Mouse (Mus musculus) CD4-positive, CD25-positive, alpha-beta regulatory T cell, adult 2 months (primary cell): ENCODE results near the gene Tanc1.
"Not testable (repeated sequence)": the region's sequence is repeated elsewhere in the genome, so short reads cannot be mapped to it uniquely, and the experiment has no call there.

Experiments
- DNase-seq: peaks from one replicate; pipeline ENCODE4 v3.0.0-alpha.2; 2012; ENCODE audit warnings: low read depth, low spot score

Gene Tanc1

DNA sequence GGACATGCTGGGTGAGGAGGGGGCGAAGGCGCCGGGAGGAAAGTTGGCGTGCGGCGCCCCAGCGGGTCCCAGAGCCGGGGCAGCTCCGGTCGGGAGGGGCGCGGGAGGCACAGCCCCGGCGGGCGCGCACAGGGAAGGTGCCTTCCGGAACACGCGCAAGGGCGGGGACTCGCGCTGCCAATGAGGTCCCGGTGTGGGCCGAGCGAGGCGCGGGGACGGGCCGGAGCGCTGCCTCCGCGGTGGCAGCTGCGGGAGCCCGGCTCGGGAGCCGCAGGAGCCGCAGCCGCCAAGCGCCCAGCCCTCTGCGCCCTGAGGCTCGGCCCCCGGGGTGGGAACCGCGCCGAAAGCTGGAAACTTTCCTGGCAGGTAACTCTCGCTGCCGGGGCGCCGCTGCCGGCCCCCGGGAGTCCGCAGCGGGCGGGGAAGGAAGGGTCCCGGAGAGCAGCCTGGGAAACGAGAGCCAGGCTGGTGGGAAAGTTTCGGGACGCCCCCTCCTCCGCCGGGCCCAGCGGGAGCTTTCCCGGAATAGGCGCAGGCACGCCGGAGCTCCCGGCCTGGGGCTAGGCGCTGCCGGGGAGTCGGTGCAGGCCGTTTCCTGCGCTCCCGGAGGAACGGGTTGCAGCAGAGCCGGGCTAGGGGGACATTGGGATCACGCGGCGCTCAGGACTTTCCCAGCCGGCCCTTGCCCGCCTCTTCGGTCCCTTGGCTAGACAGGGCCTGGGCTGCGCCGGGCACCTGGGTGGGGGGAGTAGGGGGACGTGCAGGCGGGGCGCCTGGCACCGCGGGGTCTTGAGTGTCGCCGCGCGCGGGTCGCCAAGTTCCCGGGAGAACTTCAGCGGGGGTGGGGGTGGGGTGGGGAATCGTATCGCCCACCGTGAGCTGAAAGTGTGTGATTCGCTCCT lies at the start of gene Tanc1:
Gene Tanc1 (plus strand): TSS at position 212 of the 902 bp plus-strand sequence.
- peak; percentile 84 for DNase-seq

DNA sequence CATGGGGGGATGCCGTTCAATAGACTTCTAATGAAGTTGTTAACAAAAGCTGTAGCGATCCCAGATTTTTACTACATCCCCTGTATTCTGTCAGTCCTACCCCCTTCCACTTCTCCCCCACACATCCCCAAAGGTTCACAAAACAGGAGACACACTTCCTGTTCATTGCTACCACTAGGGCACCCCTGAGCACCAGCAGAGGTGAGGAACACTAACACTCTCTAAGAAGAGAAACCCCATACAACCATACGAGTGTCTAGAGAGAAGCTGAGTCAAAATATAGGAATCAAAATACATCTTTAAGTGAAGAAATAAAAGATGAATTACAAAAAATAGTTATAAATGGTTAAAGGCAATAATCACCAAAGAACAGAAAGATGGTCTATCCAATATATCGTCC lies 49.6 kb upstream of the Tanc1 start:
- no peak for DNase-seq

DNA sequence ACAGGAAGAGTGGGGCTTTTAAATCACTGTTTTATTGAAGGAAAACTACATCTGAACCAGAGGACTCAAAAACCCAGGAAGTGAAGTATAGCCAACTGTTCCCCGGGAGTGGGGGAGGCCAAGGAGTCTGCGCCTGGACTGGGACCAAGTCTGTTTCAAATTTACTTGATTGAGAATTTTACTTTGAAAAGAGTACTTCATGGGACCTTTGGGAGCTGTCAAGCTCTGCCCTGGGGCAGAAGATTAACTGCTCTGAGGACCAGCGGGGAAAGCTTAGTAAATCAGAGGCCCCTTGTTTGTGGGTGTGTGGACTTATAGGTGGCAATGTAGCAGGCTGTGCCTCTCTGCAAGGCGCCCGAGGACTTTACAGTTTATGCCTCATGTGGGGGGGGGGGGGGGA lies 49.1 kb upstream of the Tanc1 start:
- DNase-seq = no peak

DNA sequence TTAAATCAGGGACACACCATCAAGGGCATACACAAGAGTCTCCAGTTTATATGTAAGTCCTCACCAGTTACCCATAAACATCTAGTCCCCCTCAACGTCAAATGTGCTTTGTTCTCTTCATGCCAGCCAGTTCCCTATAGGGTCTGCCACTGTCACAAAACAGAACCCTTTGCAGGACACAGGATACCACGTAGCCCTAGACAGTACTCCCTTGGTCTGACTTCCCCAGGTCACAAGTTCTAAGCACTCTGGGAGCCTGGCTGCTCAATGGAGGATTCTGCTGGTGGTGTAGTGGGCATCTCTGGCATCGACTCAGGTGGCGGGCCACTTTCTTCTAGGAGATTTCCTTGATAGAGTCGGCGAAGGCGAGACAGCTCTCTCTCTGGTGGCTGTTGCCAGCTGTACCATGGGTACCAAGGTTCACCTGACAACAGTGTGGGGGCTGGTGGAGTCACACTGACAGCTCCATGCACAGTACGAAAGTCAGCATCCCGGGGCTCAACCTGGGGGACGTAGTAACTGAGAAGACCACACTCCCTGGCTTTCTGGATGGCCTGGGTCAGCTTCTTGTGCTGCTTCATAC lies 47.7 kb upstream of the Tanc1 start:
- not testable (repeated sequence) for DNase-seq

DNA sequence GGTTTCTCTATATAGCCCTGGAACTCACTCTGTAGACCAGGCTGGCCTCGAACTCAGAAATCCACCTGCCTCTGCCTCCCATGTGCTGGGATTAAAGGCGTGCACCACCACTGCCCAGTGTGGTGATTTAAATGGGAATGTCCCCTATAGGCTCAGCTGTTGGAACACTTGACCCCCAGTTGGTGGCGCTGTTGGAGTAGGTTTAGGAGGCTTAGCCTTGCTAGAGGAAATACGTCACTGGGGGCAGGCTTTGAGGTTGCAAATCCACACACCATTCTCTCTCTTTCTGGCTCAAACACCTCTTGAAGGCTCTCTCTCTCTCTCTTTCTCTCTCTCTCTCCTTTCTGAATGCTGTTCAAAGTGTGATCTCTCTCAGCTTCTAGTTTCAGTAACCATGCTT lies 46.9 kb upstream of the Tanc1 start:
- peak; percentile 8 for DNase-seq

DNA sequence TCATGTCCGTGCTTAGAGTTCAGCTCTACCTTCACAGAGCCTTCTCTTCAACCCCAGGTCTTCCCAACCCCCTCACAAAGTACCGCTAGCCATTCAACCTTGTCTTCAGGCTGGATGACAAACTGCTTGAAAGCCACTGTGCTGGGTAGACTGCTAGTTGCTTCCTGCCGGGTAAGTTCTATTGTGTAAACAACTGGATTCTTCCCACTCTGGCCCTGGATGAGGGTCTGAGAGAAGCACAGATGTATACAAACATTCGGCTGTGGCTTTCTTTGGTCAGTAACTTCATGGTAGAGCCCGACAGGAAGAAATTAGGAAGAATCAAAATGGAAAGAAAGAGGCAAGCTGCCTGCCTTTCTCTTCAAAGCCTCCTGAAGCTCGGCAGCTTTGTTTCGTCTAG lies 30.9 kb upstream of the Tanc1 start:
- DNase-seq = no peak

DNA sequence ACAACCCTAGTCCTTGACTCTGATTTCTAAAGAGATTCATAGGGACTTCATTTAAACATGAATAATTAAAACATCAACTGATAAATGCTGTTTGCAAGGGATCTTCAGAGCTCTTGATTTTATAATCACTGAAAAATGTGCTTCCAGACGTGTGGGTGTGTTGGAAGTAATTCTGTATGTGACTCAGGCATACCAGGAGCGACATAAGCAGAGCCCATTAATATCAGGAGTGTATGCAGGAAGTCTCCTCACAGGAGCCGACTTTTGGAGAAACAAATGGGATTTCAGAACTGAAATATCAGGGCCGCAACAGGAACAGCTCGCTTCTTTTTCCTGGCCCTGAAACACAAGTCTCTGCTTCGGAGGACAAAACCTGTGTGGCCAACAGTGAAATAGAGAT lies 27.9 kb upstream of the Tanc1 start:
- DNase-seq = no peak

DNA sequence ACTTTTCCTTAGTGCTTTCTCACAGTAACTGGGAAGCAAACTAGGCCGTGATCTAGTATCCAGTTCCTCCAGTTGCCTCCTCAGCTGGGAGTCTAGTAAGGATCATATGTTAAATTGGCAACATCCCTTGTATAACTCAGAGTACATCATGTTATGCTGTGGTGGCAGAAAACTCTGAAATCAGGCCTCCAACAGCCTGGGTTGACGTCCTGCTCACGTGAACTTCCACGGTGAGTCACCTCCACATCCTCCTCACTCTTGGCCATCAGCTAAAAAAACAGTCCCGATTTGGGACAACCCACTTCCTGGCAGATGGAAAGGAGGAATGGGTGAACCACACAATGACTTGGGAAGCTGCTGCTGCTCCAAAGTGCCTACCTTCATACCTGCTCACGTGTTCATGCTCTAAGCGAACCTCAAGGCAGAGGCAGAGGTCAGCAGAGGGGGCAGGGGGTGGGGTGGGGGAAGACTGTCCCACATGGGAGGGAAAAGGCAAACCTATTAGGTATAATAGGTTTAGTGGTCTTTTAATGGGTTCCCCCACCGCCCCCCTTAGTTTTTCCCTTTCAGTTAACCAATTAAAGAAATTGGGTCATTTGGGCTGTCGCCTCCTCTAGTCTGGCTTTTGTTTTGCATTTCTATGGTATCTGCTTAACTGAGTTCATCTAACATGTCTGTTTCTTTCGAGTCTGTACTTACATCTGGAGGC lies 24.3 kb upstream of the Tanc1 start:
- no peak for DNase-seq

DNA sequence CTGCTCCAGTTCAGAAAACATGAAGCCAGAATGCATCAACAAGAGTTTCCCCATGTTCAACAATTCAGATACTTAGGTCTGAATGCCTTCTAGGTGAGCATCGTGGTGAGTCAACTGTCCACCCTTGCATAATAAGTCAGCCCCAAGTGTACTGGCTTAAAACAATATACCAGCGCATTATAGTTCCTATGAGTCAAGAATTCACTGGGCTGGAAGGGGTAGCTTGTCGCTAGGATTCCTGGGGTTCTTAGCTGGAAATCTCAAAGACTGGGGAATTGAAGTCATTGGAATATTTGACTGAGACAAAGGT lies 23.8 kb upstream of the Tanc1 start:
- DNase-seq = no peak

DNA sequence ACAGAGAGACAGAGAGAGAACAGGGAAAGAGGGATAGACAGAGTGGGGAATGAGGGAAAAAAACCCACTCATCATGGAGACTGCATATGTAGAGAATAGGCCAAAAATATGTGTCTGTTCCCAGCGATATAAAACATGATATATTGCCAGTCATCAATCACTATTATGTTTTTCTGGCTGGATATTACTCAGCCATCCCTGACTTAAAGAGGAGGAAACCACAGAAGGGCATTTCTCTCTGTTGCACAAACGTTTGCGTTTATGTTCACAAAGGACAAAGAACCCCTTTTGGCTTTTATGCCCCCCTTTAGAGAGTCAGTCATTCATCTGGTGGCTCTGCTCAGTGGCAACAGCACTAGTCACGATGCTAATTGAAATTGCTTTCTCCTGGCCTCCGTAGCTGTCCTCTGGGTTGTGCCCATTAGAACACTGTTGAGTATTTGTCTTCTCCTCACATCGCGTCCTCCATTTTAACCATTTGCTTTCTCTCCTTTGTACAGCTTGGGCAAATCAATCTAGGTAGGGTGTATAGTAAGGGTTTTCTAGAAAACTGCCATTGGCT lies 18.4 kb upstream of the Tanc1 start:
- DNase-seq = no peak

DNA sequence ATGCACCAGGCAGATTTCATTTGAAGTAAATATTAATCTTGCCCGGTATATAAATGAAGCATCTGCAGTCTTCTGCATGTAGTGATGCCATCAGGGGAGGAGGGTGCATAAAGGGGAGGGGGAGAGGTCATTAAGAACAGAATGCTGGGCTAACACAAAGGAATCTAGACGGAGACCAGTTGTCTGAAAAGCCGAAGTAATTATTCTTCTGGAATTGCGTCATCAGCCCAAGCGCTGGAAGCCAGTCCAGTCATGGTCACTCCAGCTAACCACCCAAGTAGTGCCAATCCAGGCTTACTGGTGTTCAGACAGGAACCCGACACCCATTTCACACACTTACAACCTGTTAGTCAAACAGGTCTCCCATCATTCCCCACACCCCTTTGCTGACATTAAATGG lies 17.7 kb upstream of the Tanc1 start:
- no peak for DNase-seq

DNA sequence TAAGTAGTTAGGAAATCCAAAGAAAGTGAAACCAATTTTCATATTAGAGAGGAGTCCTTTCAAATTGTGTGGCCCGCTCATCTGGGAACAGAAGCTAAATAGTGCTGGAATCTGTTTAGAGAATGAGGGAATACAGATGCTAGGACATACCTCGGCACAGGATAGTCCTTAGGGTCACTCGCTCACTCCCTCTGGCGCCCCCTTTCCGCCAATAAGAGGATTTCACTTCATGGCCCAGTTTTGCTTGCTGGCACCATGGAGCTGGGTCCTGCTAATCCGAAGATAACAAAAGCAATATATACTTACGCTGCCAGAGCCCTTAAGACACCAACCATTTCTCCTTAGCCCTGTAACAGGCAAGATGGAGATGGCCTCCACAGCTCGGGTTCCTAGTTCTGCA lies 15.3 kb upstream of the Tanc1 start:
- DNase-seq = peak; percentile 26

DNA sequence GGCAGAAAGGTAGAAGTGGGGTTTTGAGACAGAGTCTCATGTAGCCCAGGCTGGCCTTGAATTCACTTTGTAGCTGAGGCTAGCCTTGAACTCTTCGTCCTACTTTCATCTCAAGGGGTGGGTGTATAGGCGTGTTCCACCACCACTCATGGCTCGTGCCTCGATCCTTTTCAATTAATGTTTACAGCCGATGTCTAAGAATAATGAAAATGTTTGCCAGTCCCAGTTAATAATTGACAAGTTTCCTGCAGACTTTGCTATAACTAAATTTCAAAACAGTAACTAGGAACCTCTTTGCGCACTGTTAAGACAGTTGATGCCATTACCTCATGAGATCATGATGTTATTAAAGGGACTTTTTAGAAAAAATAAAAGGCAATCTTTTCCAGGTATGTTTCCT lies 13.6 kb upstream of the Tanc1 start:
- no peak for DNase-seq

DNA sequence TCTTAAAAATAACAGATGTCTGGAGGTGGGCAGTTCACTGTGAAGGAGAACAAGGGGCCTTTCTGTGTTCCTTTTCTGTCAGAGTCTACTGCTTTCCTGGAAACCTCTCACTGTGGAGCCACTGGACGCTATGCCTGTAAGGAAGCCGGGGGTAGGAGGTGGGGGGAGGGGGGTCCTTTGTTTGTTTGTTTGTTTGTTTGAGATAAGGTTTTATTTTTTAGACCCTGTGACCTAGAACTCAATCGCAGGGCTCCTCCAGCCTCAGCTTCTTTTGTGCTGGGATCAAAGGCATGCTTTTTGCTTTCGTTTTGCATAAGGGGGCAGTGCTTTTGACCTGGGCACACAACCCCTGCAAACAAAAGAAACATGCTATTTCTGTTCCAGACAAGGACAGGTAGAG lies 12.9 kb upstream of the Tanc1 start:
- no peak for DNase-seq

DNA sequence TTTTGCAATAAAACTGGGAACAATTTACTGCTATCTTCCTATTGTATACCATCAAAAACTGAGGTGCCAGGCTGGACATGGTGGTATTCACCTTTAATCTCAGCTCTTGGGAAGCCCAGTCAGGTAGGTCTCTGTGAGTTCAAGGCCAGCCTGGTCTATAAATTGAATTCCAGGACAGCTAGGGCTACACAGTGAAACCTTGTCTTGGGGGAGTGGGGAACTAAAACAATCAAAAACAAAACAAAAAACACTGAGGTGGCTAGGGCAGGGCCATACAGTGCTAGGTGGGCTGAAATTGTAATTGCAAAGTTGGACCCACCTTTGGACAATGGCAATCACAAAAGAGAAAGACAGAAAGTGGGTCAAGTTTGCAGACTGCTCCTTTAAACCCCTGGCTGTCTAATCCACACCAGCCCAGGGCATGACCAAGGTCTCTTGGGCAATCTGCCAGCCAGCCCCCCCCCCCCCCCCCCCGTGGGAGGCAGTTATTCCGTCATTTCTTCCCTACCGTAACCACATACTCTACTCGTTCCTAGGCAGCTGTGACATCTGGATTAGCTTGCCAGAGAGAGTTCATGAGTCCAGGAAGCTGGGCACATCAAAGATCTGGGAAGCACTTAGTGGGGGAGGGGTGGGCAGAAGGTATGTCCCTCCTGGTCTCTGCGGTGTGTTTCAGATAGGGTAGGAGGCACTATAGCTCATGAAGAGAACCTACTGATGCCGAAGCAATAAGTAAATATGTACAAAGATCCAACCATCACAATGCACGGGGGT lies 12.3 kb upstream of the Tanc1 start:
- DNase-seq = no peak

DNA sequence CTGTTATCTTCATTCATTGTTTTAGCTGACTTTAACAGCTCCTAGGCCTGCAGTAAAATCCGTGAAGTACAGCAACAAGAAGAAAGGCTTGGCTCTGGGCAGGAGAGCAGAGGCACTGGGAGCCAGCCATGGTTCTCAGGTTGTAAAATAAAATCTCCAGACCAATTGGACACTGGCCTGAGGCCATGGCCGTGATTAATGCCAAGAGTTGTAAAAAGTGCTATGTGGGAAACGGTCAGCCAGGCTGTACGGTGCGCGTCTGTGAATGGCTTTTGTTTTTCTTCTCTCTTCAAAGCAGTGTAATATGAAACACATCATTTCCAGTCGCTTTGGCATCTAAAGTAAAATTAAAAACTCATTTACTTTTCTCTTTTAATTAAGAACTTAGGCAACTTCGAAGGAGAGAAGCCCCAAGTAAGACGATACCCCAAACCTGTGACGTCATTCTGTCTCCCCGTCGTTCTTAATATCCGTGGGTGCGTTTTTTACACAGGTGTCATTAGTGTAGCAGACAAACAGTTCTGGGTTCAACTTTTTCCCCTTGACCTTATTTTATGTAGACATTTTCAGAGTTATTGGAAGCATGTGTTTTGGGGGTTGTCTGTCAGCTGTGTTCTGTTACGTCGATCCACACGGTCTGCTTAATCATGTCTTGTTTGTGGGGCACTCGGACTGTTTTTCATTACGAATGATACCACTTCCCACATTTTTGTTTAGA lies 11.6 kb upstream of the Tanc1 start:
- DNase-seq = no peak

DNA sequence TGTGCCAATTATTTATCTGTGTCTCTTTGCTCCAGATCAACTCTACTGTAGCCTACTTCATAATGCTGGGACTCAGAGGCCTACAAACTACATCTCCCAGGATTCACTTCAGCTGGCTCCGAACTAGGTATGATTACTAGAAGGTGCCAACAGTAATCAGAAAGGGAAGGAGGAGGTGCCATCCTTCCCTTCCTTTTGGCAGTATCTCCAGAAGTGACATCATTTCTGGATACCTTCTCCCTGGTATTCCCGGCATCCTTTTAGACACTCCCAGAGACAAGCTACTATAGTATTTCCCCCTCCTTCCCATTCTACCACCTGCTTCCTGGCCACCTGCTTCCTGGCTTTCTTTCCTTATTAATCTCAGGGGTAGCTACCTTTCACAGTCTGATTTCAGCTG lies 10.9 kb upstream of the Tanc1 start:
- DNase-seq = no peak

DNA sequence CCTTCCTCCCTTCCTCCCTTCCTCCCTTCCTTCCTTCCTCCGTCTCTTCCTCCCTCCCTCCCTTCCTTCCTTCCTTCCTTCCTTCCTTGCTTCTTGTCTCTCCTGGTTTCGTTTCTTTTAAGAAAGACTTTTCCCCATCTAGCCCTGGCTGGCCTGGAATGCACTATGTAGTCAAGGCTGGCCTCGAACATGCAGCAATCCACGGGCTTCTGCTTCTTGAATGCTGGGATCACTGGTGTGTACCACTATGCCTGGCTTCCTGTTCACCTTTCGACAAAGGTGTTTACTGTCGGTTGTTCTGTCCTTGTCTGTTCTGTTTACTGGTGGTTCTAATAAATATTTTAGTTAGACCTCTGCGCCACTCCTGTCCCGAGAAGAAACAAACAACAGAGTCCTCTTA lies 10.4 kb upstream of the Tanc1 start:
- DNase-seq = no peak

DNA sequence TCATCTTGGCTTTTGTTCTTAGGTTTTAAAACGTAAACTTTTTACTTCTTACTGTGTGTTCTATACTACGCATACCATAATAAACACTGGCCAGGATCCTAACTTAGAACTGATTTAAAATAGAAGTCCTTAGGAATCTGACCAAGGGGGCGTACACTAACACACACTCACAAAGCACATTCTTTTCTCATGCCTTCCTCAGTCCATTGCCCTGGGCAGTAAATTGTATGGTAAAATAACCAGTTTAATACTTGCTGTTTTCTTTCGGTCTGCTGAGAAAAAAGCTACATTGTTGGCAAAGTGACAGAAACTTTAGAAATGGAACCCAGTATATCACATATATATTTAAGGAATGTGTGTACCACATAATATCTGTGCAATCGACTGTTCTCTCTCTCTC lies 2.9 kb upstream of the Tanc1 start:
- no peak for DNase-seq

DNA sequence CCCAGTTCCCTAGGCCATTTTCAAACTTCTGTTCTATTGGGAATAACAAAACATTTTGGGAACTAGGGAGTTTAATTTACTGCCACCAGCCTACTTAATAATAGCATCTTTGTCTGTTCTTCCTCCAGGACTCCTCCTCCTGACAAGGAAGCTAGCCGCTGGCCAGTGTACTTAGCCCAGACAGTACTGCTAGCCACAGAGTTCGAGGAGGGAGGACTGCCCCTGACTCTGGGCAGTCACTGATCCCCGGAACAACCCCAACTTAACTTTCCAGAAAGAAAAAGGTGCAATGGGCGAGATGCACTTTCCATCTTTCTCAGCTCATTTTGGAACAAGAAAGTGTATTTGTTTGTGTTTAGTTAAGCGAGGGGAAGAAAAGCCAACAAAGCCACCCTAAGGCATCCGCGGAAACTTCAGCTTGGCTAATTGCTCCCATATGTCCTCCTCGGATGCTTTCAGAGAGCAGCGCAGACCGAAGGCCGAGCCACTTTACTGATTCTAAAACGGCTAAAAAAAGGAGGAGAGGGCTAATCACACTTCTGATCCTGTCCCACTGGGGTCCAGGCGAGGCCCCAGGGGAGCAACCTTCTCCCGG lies 529 bp upstream of the Tanc1 start:
- no peak for DNase-seq
